Mouse (Mus musculus): Measurements from ENCODE around the gene Tmeff2. TPM values are rescaled to one million over a fixed set of nuclear protein-coding genes. Genes with fewer than 3 reads are reported as not detected.

The Tmeff2 gene
- polyA plus RNA-seq, 1 experiment from 2014 or later: 77.8 TPM

Small RNA genes lying within 50 kb of the gene (microRNA-seq; reads per million reads assigned to microRNA genes)
- gene Gm25736: not detected
